In the genomic region with DNA sequence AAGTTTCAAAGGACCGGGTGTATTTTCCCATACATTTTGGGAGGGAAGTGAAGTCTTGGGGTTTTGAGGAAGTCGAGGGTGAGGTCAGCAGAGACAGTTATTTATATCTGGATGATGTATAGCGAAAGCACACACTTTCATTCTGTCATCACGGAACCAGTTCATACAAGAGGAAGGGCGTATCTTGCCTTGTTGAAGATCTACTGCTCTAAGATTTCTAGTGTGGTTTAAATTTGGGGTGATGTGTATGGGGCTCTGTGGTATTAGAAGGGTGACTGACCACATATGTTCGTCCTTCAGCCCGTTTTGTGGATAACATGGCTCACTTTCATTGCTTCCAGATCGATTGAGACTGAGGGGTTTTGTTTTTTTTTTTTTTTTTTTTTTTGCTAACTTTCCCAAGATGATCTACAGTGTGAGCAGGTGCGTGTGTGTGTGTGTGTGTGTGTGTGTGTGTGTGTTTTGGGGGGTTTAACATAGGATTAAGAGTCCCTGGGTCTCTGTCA, we compare ENCODE assay signal across 8 mouse cellular contexts.
DNase-seq lines count a peak whose midpoint lies in the region; ATAC-seq and TF ChIP-seq lines count a peak whose summit lies in the region.

No protein-coding gene starts in this region.

- H3K9me3 ChIP-seq in forebrain, embryonic 14.5 days (replicated peaks; ENCODE audit: control insufficient read depth, low read length) = no peaks in the 10 kb centered on the region
- H3K9me3 ChIP-seq in liver, embryonic 13.5 days (replicated peaks) = no peaks in the 10 kb centered on the region

- no peaks in the 10 kb centered on the region for H3K36me3 ChIP-seq in forebrain, embryonic 14.5 days (ENCODE audit: control insufficient read depth, insufficient read depth, low read length)
- no peaks in the 10 kb centered on the region for H3K36me3 ChIP-seq in liver, embryonic 13.5 days
- no peaks in the 10 kb centered on the region for H3K36me3 ChIP-seq in splenic B cell, adult 2 months (ENCODE audit: control insufficient read depth, insufficient read depth, low read length, poor library complexity, severe bottlenecking)

- no peak overlapping the region for H3K4me2 ChIP-seq in forebrain, embryonic 14.5 days (ENCODE audit: low read length)
- peak overlapping the region; percentile 10 for H3K4me2 ChIP-seq in liver, embryonic 13.5 days

- peaks cover 24% of the 10 kb centered on the region for H3K4me1 ChIP-seq in lung, adult 2 months (ENCODE audit: control insufficient read depth, insufficient read depth, low read length)
- peaks cover 14% of the 10 kb centered on the region for H3K4me1 ChIP-seq in forebrain, embryonic 14.5 days (ENCODE audit: control insufficient read depth, insufficient read depth, low read length)
- H3K4me1 ChIP-seq in liver, embryonic 13.5 days (replicated peaks) = peaks cover 18% of the 10 kb centered on the region

- TF ChIP-seq POLR2A in lung, adult 2 months (IDR thresholded peaks at IDR 0.05; ENCODE audit: borderline replicate concordance, extremely low read depth, low read depth, low read length) = peak; percentile 14; the same call in 1 of the 2 replicates

- TF ChIP-seq CTCF in lung, adult 2 months (IDR thresholded peaks at IDR 0.05; ENCODE audit: insufficient read depth, low read length) = no peak

- H3K27ac ChIP-seq in forebrain, embryonic 14.5 days (ENCODE audit: low read depth, low read length) = peak overlapping the region; percentile 6; the same call in 1 of the 2 replicates
- peak overlapping the region; percentile 29 for H3K27ac ChIP-seq in liver, embryonic 13.5 days

- DNase-seq in lung, adult 2 months = no peak
- DNase-seq in lung, postnatal 14 days = no peak
- DNase-seq in forebrain, embryonic 14.5 days (ENCODE audit: low spot score) = no peak
- no peak for DNase-seq in liver, embryonic 13.5 days
- peak; percentile 86 for DNase-seq in splenic B cell, adult 2 months (ENCODE audit: low read depth, low spot score)
- no peak for DNase-seq in right cerebral cortex, postnatal 10 days (ENCODE audit: low spot score in 2 of 2)
- no peak for DNase-seq in kidney, postnatal 4 days
- DNase-seq in adrenal gland, adult 18-20 months (ENCODE audit: low spot score in 2 of 2) = no peak

- peak overlapping the region; percentile 39 for H3K4me3 ChIP-seq in lung, adult 2 months (replicated peaks; ENCODE audit: extremely low read depth, low read depth, low read length)
- no peak overlapping the region for H3K4me3 ChIP-seq in forebrain, embryonic 14.5 days (ENCODE audit: low read depth, low read length)
- H3K4me3 ChIP-seq in liver, embryonic 13.5 days (replicated peaks) = peak overlapping the region; percentile 21; the same call in 1 of the 2 replicates

- WGBS in lung, adult 2 months = 19% methylated on average over 9 of the region's 9 CpGs
- 80% methylated on average over 9 of the region's 9 CpGs for WGBS in forebrain, embryonic 14.5 days
- WGBS in liver, embryonic 13.5 days (ENCODE audit: insufficient replicate concordance) = 24% methylated on average over 9 of the region's 9 CpGs

- ATAC-seq in forebrain, embryonic 14.5 days = no peak; the same call in 1 of the 2 replicates
- ATAC-seq in liver, embryonic 13.5 days (ENCODE audit: low read depth) = no peak

- H3K9ac ChIP-seq in forebrain, embryonic 14.5 days (ENCODE audit: low read length) = no peak overlapping the region; the same call in 1 of the 2 replicates
- no peak overlapping the region for H3K9ac ChIP-seq in liver, embryonic 13.5 days

- H3K27me3 ChIP-seq in forebrain, embryonic 14.5 days (replicated peaks; ENCODE audit: control insufficient read depth, insufficient read depth, low read length) = no peaks in the 10 kb centered on the region
- peaks cover 15% of the 10 kb centered on the region for H3K27me3 ChIP-seq in liver, embryonic 13.5 days
- H3K27me3 ChIP-seq in splenic B cell, adult 2 months (ENCODE audit: control insufficient read depth, insufficient read depth, low read length, poor library complexity, severe bottlenecking) = no peaks in the 10 kb centered on the region
